Mouse (Mus musculus) adrenal gland, postnatal 36 days (tissue): ENCODE data around the gene Gpr176. TPM values are rescaled to one million over a fixed set of nuclear protein-coding genes. Genes with fewer than 3 reads are reported as not detected.

Experiments
- DNase-seq, 2 experiments: peaks; one replicate each; pipeline ENCODE4 v3.0.0; 2021; ENCODE audit warnings: mixed read lengths in 1 of 2
- long read RNA-seq, 2 experiments: library from polyadenylated mRNA; stranded (forward); transcript quantifications; one replicate each; pipeline ENCODE4 v2.0.0; 2021; ENCODE audit warnings: borderline sequencing depth in 2 of 2
- total RNA-seq, 2 experiments: library from RNA; stranded (reverse); gene quantifications; 2 replicates each; pipeline ENCODE4 v1.2.3; 2021

The Gpr176 gene
- total RNA-seq: 1 to 10 TPM; 2.5 TPM
- long read RNA-seq, experiment 1, partial matches to known transcripts: 0 of 4 reads
- long read RNA-seq, experiment 1, other reads (novel, unspliced or antisense): 4 of 4 reads
- long read RNA-seq, experiment 2, partial matches to known transcripts: 0 of 1 reads
- long read RNA-seq, experiment 2, other reads (novel, unspliced or antisense): 1 of 1 reads

- DNase-seq: peak; percentile 42 to 44
Observed at GRCm38 (mm10) chr2:118372901-118373571, at the start of gene Gpr176. Gene Gpr176 (minus strand): TSS chr2:118373419.

- DNase-seq: no peak
Observed at GRCm38 (mm10) chr2:118422385-118422784, 49.2 kb upstream of the Gpr176 start.

GRCm38 (mm10) chr2:118421951-118422350 is 48.7 kb upstream of the Gpr176 start:
- DNase-seq: no peak

GRCm38 (mm10) chr2:118418076-118418475 is 44.9 kb upstream of the Gpr176 start:
- peak; percentile 49 to 57 for DNase-seq

- DNase-seq: no peak
Observed at GRCm38 (mm10) chr2:118415601-118416355, 42.6 kb upstream of the Gpr176 start.

GRCm38 (mm10) chr2:118412821-118413220 is 39.6 kb upstream of the Gpr176 start:
- DNase-seq: no peak

- no peak for DNase-seq
Observed at GRCm38 (mm10) chr2:118408336-118408895, 35.2 kb upstream of the Gpr176 start.

- no peak for DNase-seq
Observed at GRCm38 (mm10) chr2:118406811-118407210, 33.6 kb upstream of the Gpr176 start.

GRCm38 (mm10) chr2:118405568-118405967 is 32.3 kb upstream of the Gpr176 start:
- no peak for DNase-seq

- no peak for DNase-seq
Observed at GRCm38 (mm10) chr2:118404336-118404735, 31.1 kb upstream of the Gpr176 start.

- DNase-seq: no peak
Observed at GRCm38 (mm10) chr2:118401834-118402727, 28.9 kb upstream of the Gpr176 start.

GRCm38 (mm10) chr2:118399751-118400150 is 26.5 kb upstream of the Gpr176 start:
- DNase-seq: no peak

GRCm38 (mm10) chr2:118391201-118391600 is 18.0 kb upstream of the Gpr176 start:
- DNase-seq: no peak

- no peak for DNase-seq
Observed at GRCm38 (mm10) chr2:118390072-118390471, 16.9 kb upstream of the Gpr176 start.

GRCm38 (mm10) chr2:118389569-118389968 is 16.4 kb upstream of the Gpr176 start:
- DNase-seq: no peak

- peak; percentile 99 to 100 for DNase-seq
Observed at GRCm38 (mm10) chr2:118388341-118389335, 15.4 kb upstream of the Gpr176 start, which contains the start of gene Eif2ak4. Gene Eif2ak4 (plus strand): TSS chr2:118388618.

GRCm38 (mm10) chr2:118383387-118383786 is 10.2 kb upstream of the Gpr176 start:
- no peak for DNase-seq

- no peak for DNase-seq
Observed at GRCm38 (mm10) chr2:118379756-118380155, 6.5 kb upstream of the Gpr176 start.

- peak in 1 of 2 experiments; percentile 27 for DNase-seq
Observed at GRCm38 (mm10) chr2:118375931-118376330, 2.7 kb upstream of the Gpr176 start.

- DNase-seq: no peak
Observed at GRCm38 (mm10) chr2:118375522-118375921, 2.3 kb upstream of the Gpr176 start.
